Mouse (Mus musculus): ENCODE results near the gene Dennd5b.

Gene Dennd5b

DNA sequence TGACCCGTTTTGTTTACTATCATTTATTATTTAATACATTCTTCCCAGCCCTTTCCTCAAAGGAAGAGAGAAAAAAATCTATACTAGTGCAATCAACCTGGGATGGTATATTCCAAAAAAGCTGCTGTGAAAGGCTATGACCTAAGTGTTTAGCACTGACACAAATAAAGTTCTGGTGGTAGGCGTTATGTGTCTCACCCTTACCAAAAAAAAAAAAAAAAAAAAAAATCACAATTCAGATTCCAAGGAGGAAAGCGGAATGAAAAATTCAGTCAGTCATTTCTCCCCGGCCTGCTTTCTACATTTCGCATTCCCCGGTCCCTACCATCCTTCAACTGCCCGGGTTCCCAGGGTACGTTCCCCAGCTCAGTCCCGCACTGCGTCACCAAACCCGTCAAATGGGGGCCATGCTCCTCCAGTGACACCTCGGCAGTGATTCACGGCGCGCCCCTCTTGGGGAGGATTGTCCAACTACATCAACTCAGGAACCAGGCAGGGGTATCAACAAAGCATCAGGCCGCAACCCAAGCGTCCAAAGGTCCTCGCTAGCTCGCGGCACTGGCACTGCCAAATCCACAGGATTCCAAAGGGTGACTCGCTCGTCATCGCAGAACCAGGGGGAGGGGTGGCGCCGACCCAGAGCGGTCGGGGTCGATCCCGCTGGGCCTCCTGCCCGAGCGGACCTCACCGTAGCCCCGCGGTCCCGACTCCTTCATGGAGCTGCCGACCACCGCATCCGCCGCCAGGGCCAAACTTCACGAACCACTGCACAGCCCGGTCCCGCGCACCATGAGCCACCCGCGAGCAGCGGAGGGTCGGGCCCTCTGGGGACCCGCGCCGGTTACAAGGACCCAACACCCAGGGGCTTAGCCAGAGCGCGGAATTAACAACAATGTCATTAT lies 1.1 kb downstream of the Dennd5b start:
- peak; percentile 53 for DNase-seq

DNA sequence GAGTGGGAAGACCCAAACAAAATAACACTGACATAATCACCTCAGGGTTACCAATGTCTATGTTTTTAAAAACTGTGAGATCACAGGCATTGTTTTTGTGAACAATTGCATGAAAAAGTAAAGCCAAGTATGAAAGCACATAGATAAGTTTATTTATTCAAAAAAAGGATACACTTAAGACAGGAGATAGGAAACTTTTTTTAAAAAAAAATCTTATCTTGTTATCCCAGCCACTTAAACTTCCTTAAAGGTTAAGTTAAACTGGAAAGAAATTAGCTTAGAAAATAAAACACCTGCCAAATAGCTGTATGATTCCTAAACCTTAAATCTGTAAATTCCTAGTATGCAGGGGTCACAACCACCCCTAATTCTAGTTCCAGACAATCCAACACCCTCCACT lies 2.5 kb downstream of the Dennd5b start:
- no peak for DNase-seq

DNA sequence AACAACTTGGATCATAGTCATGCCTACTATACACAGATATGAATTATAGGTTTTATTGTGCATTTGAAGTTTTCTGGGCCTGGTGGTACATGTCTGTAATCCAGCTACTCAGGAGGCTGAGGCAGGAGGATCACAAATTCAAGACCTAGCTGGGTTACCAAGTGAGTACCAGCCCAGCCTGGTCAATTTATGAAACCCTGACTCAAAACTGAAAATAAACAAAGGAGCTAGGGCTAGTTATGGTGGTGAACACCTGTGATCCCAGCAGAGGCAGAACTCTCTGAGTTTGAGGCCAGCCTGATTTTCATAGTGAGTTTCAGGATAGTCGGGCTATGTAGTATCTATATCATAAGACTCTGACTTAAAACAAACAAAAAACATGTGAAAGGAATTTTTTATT lies 4.2 kb downstream of the Dennd5b start:
- DNase-seq = no peak

DNA sequence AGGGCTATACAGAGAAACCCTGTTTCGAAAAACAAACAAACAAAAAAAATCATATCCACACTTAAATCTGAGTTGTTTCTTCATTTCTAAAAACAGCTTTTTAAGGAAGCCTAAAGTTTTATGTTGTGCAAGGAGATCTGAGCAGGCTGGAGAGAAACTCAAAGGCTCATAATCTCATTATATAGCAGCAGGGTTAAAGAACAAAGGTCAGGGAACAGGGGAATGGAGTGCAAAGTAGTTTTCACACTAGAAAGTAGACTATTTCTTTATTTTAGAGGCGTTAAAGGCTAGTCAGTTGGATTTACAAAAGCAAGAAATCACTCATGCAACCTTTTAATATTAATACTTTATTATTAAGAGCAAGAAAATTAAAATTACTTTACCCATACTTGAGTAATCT lies 5.2 kb downstream of the Dennd5b start:
- no peak for DNase-seq

DNA sequence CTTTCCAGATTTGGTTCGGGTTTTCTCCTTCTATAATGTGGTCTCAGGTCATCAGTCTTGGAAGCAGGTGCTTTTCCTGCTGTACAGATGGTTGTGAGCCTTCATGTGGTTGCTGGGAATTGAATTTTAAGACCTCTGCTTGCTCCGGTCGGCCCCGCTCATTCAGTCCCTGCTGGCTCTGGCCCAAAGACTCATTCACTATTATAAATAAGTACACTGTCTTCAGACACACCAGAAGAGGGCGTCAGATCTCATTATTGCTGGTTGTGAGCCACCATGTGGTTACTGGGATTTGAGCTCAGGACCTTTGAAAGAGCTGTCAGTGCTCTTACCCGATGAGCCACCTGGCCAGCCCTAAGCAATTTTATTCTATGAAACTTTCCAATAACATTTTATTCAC lies 6.1 kb downstream of the Dennd5b start:
- DNase-seq = no peak

DNA sequence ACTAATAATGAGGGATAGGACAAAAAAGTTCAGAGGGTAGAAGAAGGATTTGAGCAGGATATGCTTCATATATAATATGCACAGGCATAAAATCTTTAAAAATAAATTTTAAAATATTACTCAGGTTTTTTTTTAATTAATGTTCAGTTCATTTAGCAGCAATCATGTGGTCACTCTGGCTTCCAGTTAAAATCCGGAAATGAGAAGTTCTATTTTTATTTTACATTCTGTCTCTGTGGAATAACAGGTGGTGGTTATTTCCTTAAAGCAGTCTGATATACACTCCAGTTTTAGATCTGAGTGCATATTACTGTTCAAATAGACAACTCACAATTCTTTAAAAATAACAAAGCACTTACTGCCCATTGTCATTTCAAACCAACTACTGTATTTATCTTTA lies 6.9 kb downstream of the Dennd5b start:
- no peak for DNase-seq

DNA sequence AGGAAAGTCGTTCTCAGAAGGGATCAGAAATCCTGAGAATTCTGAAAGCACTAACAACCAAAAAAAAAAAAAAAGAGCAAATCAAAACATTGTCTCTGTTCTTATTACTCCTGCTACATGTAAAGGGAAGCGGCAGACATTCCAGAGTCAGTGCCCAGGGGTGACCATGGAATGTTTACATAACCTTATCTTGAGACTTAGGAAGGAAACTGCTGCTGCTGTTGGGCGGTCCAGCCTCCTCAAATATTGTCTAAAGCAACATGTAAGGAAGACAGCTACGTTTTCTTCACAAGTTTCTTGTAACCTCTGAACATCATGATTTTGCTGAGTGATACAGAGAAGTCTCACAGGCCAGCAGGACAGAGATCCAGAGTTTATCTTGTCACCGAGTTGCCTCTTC lies 8.0 kb downstream of the Dennd5b start:
- no peak for DNase-seq

DNA sequence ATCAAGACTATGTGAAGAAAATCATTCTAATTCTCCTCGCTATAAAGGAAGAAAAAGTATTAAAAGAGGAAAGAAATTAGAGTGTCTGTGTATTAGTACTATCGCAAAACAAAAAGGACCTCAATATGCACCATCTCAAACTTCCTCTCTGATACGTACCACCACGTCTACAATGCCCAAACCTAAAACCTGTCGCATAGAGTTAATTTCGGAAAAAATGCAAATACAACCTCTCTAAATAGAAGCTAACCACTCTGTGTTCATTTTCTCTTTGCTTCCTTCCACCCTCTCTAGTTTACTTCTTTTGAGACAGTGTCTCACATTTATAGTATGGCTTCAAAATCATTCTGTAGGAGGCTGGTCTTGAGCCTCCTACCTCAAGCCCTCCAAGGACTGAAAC lies 9.1 kb downstream of the Dennd5b start:
- no peak for DNase-seq

DNA sequence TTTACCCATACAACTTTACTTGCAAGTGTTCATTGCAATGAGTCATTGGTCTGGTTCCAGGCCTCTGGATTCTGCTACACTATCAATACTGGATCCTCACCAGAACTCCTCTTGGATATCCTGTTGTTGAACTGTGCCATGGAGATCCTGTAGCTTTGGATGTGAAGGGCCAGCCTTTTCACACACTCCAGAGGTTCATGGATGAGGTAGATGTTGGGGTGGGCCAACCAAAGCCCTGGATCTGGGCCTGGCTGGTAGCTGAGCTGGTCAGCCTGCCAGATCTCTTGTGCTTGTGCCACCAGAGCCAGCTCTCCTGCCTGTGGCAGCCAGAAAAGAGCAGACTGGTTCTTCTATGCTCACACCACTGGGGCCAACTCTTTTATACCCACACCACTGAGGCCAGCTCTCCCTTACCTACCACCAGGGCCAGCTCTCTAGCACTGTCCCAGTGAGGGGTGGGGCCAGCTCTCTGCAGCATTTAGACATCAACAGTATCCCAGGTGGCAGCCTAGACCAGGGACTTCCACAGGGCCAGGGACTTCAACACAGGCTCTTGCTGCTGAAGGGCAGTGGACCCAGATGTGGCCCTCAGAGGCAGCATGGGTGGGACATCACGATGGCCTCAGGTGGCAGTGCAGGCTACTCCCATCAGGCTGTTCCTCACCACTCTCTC lies 24.2 kb downstream of the Dennd5b start:
- DNase-seq = no peak

DNA sequence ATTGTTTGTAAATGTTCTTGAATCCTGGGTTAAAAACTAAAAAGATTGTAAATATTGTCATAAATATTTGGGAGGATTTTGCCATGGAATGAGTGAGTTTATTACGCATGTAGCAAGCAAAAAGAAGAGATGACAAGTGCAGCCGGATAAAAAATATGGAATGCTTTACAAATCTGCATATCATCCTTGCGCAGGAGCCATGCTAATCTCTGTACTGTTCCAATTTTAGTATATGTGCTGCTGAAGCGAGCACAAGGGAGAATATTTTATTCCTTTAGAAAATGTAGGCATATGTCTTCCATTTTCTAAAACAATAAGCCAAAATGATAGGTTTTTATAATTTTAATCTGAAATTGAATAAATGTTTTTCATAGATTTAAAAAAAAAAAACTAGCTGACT lies 27.6 kb downstream of the Dennd5b start:
- DNase-seq = no peak

DNA sequence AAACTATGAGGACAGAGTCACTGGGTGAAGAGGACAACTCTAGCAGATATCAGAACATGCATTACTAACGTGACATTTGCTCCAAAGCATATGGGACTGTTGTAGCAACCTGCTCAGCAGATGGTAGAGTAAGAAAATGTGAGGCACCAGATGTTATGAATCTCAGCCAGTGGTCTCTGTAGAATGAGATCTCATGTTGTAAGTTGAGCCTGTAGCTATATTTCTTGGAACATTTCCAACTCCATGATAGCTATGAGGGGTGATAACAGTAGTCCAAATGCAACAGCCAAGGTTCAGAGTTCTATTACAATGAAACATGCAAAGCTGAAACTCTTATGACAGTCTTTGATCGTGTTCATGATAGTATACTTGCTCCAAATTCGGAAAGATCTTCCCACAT lies 28.6 kb downstream of the Dennd5b start:
- DNase-seq = no peak

DNA sequence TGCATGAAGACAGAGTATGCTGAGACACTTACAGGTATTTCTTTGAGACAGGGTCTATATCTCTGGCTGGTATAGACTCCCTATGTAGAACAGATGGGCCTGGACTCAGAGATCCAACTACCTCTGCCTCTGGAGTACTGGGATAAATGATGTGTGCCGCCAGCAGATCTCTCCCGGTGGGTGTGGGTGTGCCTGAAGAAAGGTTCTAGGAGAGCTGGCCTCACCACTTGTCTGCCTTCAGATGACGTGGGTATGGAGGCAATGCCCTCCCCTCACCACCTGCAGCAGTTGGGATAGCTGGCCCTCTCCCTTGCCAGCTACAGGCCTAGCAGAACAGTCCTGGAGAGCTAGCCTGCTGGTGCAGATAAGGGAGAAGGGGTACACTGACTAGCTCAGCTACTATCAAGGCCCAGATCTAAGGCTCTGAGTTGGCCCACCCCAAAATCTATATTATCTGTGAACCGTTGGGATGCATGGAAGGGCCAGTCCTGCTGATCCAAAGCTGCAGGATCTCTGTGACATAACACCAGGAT lies 30.8 kb downstream of the Dennd5b start:
- no peak for DNase-seq

DNA sequence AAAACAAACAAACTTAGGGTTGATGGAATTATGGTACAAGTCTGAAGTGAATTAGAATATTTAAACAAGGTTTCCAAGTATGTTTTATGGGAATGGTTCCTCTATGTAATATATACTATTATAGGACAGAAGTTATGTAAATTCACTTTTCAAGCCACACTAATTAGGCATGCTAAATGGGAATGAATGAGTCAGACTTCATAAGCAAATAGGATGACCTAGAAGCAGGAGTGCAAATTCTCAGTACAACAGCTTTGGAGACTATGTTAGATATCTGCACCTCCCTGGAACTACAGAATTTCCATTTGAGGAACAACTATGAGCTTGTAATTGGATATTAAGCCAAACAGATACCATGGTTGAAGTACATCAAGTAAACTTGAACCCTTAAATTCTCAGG lies 38.1 kb downstream of the Dennd5b start:
- DNase-seq = no peak

DNA sequence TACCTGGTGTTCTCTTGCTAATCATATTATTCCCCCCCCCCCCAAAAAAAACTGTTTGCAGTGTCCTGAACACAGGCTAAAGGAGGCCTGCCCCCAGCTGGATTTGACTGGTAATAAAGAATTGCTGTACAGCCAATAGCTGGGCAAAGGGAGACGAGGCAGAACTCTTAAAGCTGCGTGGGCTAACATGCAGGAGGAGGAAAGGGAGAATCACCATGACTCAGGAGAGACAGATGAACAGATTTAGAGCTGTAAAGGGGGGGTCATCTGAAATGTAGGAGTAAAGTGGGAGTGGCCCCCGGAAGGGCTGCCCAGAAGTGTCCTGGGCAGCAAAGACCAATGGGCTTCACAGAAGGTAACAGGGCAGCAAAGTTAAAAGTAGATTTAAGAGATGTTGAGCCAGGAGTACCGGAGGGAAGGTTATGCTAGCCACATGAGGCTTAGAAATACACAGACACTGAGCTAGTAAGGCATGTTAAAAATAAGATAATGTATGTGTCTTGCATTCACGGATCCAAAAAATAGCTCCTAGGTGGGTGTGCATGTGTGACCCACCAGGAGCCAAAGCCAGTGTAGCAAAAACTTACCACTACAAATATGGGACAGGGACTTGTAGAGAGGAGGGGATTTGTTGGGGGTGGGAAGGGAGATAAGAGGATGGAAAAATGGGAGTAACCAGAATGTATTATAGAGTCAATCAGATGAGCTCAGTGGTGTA lies 40.7 kb downstream of the Dennd5b start:
- DNase-seq = peak; percentile 35

DNA sequence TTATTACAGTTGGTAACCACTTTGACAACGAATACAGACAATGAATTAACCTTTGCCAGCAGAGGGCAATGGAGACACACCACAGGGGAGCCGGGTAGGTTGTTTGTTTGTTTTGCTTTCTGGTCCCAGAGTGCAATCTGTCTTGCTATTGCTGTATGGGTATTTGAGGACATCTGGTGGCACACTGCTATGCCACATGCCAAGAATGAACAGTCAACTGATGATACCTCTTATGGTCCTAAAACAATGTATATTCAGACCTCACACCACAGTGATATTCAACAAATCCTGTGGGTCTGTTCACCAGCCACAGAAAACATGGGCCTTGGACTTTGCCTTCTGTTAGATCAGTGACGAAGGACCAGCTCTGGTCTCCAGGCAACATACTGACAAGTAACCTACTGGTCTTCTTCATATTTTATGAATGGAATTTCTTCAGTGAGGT lies 43.5 kb downstream of the Dennd5b start:
- peak; percentile 35 for DNase-seq

DNA sequence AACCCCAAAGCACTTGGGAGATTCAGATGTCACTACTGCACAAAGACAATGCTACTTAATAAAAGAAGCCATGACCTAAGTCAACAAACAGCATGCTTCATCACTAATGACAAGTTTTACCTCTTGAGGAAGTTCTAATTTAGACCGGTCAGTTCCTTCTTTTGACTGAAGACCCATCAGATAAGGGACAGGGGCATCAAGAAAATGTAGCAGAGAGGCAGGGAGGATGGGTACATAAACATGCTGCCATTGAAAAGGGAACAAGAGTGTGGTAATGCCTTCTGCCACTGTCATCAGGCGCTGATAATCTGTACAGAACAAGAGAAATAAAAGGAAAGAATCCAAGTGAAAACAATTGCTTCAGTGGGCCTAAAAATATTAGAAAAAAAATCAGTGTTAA lies 46.7 kb downstream of the Dennd5b start:
- DNase-seq = no peak

DNA sequence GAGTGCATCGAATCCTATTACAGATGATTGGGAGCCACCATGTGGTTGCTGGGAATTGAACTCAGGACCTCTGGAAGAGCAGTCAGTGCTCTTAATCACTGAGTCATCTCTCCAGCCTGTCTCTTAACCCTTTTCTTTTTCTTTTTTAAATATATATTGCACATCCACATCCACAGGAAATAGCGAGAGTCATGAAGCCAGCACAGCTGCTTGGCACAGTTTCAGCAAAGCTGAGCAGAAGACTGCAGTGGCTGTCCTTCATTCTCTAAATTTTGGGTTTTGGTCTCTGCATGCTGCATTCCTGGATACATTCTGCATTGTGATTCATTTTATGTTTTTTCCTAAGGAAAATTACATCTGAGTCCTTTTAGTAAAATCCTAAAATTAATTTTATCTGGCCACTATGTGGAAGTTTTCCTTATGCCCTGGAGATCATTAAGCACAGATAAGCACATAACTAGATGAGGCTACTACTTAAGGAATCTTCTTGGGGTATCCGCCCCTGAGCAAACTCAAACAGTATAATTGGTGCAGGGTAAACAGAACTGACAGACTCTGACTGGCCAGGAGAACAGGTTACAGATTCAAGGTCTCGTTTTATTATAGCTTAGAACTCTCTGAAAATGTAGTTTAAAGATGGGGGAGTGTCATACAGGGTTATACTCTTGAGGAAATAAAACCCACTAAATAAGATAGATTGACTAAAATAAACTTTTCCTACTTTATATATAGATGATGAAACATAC lies 50.3 kb downstream of the Dennd5b start:
- no peak for DNase-seq

DNA sequence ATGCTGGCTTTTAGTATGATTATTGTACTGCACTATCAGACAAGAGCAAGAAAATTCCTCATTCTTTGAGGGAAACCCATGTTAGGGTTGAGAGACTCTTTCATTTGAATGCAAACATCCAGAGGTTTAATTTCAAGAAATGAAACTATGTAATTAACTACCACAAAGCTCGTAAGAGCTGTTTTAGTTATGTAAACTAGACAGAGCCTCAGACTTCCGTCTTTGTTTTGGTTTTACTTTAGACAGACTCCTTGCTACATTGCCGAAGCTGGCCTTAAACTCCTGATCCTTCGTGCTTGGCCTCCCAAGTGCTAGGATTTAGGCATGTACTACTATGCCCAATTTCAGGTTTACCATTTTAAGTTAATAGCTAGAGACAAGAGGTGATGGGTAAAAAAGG lies 61.4 kb downstream of the Dennd5b start:
- DNase-seq = no peak

DNA sequence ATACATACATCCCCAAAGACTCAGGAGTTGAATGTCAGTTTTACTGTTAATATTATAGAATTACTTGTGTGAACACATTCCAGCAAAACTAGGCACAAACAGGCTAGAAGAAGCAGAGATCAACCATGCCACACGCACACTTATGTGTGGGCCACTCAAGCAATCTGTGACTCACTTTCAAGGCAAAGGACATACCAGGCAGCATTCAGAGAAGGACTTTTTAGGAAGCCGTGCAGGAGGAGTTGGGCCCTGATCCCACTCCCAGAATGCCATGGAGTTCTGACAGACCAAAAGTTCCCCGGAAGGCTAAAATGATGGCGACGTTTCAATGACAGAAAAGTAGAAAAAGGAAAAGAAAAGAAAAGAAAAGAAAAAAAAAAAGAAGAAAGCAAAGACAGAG lies 69.3 kb downstream of the Dennd5b start:
- no peak for DNase-seq

DNA sequence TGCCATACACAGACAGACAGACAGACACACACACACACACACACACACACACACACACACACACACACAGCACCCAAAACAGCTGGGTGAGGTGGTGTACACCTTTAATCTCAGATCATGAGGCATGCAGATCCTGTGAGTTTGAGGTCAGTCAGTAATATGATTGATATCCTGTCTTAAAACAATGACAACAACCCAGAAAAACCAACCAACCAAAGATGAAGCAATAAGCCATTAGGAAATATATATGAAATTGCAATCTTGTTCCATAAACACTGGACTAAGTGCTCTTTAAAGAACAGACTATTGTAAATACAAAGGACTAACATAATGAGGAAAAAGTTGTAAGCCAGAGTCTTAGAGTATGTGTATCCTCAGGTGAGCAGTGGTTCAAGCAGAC lies 70.1 kb downstream of the Dennd5b start:
- no peak for DNase-seq

DNA sequence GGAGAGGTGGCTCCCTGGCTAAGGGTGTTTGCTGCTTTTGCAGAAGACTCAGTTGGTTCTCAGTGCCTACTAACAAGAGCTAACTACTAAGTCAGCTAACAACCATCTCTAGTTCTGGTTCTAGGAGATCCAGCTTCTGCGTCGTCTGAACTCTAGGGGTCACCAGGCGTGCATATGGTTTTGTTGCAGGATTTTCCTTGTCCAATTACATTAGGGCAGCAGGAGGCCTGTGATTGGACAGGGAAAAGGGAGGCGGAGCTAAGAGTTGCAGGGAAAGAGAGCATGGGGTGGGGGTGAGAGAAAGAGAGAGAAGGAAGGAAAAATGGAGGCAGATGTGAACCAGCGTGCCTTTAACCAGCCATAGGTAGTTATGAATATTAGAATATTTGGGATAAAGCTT lies 83.0 kb downstream of the Dennd5b start:
- no peak for DNase-seq

DNA sequence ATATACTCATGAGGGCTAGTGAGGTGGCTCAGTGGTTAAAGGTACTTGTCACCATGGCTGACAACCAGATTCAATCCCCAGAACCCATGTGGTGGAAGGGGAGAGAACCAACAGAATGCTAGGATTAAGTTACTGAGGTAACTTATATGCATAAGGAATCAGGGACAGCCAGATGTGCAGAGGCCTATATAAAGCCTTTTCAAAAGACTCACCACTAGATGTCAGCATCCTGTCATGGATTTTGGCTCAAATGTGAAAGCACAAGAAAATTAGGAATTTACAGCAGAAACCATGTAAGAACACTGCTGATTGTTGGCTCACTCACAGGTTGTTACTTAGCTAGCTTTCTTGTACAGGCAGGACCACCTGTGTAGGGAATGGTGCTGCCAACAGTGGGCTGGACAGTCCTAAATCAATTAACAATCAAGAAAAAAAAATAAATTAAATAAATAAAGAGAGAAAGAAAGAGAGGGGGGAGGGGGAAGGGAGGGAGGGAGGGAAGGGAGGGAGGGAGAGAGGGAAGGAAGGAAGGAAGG lies 90.6 kb downstream of the Dennd5b start:
- peak; percentile 8 for DNase-seq

DNA sequence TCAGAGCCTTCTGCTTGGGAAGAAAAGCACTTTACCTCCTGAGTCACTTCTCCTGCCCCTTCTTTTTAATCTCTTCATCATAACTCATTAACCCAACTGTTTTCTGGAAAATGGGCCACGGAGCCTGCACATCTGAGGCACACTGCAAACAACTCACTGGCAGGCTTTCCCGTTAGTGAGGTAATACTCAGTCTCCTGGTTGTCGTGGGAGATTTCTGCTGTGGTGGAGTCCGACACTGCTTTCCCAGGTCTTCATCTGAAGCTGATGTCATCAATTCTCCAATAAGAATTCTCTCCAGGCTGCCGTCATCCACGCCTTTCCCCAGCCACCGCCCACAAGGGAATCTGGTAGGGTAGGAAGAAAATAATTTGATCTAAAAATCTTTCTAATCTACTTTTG lies 96.5 kb downstream of the Dennd5b start:
- no peak for DNase-seq

Measured in layer of hippocampus, adult 9-11 months (tissue).